Mouse (Mus musculus) brain, embryonic 14.5 days (tissue): ENCODE data around the gene Cdkl4.

Experiments used
- CTCF ChIP-seq: fragments of 200-500 bp; IDR thresholded peaks from 2 replicates; pipeline ENCODE4 v1.5.1; 2012; ENCODE audit warnings: inconsistent platforms, mild to moderate bottlenecking, moderate library complexity, borderline replicate concordance; ENCODE audit not compliant: insufficient read depth, insufficient read length; ENCODE audit errors: extremely low read depth
- POLR2A ChIP-seq: fragments of 200-500 bp; IDR thresholded peaks from 2 replicates; pipeline ENCODE4 v1.6.1; 2012; ENCODE audit warnings: mild to moderate bottlenecking, inconsistent platforms, borderline replicate concordance; ENCODE audit not compliant: poor library complexity, insufficient read depth, insufficient read length, severe bottlenecking; ENCODE audit errors: extremely low read depth

DNA sequence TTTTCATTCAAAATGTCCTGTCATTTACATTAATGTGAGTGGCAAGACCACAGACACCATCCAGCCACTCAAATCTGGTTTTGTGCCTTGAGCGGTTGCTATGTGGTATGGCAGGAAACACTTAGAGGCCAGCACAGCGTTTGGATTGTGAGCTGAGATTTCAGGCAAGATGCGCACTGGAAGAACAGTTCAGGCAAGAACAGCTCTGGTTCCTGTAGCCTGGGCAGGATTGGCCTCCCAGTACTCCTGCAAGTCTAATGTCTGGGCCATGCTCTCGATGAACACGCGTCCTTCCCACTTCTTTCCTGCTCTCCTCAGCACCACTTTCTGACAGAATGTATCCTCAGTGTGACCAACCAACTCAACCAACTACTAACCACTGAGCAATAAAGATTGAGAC lies 5.4 kb upstream of the Cdkl4 start:
- no peak for TF ChIP-seq CTCF
- no peak for TF ChIP-seq POLR2A
